Mouse (Mus musculus) small intestine, adult 2 months (tissue): ENCODE measurements around the gene Trim8. TPM values are rescaled to one million over a fixed set of nuclear protein-coding genes. Genes with fewer than 3 reads are reported as not detected.
A peak's percentile ranks its signal among the peaks of the same experiment; 100 is the strongest.

Experiments
- H3K27ac ChIP-seq: fragments of 200-500 bp; 2 replicates; pipeline ENCODE4 v1.5.1; 2012; ENCODE audit warnings: low read depth, low read length, control low read depth, inconsistent platforms; ENCODE audit not compliant: insufficient read depth
- H3K27me3 ChIP-seq: fragments of 200-500 bp; 2 replicates; pipeline ENCODE4 v1.6.1; 2012; ENCODE audit warnings: mild to moderate bottlenecking, moderate library complexity, low read length, inconsistent platforms; ENCODE audit not compliant: control insufficient read depth, insufficient read depth
- H3K36me3 ChIP-seq: fragments of 200-500 bp; 2 replicates; pipeline ENCODE4 v1.6.1; 2012; ENCODE audit warnings: mild to moderate bottlenecking, low read length, control low read depth, inconsistent platforms; ENCODE audit not compliant: control insufficient read depth, insufficient read depth
- H3K4me1 ChIP-seq: fragments of 200-500 bp; 2 replicates; pipeline ENCODE4 v1.6.1; 2012; ENCODE audit warnings: low read length, inconsistent platforms, mixed read lengths; ENCODE audit not compliant: control insufficient read depth, insufficient read depth, insufficient read length
- H3K4me3 ChIP-seq: fragments of 200-500 bp; 2 replicates; pipeline ENCODE4 v1.5.1; 2012; ENCODE audit warnings: low read depth, mild to moderate bottlenecking, control low read depth, inconsistent platforms, low read length, moderate library complexity
- CTCF ChIP-seq: fragments of 200-500 bp; IDR thresholded peaks from 2 replicates; pipeline ENCODE4 v1.5.1; 2012; ENCODE audit warnings: low read depth, mild to moderate bottlenecking, control low read depth, inconsistent platforms, low read length, moderate library complexity, mixed read lengths; ENCODE audit not compliant: insufficient replicate concordance, insufficient read length; ENCODE audit errors: extremely low read depth
- POLR2A ChIP-seq: fragments of 200-500 bp; IDR thresholded peaks from 2 replicates; pipeline ENCODE4 v1.6.1; 2012; ENCODE audit warnings: low read depth, mild to moderate bottlenecking, control low read depth, inconsistent platforms, low read length, moderate library complexity
- WGBS: fragments of 180-500 bp; shearing (Covaris S2); methylation state at CpG from one replicate; pipeline ENCODE4 v1.1.7; 2018; 5-methylcytosine and 5-hydroxymethylcytosine counted together
- polyA plus RNA-seq: library from polyadenylated mRNA; depleted of rRNA; stranded (reverse); fragments of >200 nt; gene quantifications from 2 replicates; pipeline ENCODE4 v1.2.3, GENCODE M21; 2012

Gene Trim8
- polyA plus RNA-seq, 1 experiment: 54.8 TPM

DNA sequence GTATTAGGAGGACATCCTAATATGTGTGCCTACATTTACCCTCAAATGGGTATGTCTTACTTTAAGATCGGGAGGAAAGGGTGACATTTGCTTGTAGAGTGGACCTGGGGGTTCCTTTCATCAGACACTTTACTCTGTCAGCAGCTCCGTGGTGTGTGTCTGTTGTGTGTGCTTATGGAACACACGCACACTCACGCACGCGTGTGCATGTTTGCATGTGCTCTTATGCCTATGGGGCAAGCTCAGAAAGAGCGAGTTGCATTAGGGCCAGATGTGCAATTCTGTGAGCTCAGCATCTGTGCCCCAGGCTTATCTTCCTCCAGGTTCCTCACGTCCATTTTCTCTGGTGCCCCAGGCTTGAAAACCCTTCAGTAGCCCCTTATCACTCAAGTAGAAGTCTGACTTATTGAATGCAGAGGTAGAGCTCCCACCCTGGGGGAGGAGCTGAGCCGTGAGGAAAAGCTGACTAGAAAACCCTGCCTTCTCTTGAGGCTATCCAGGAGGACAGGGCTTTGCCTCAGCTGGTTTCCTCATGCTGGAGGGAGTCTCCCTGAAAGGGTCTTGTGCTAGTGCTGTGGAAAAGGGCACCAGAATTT, 3.4 kb downstream of the Trim8 start:
- H3K27me3 ChIP-seq: no peaks in the 10 kb centered on the region
- H3K4me3 ChIP-seq: peak overlapping the region; percentile 46
- 25% methylated on average over 9 of the region's 9 CpGs for WGBS
- peaks cover 13% of the 10 kb centered on the region for H3K36me3 ChIP-seq
- peaks cover 44% of the 10 kb centered on the region for H3K4me1 ChIP-seq
- TF ChIP-seq CTCF (no peak), POLR2A (no peak)
- H3K27ac ChIP-seq: peak overlapping the region; percentile 99; the same call in 1 of the 2 replicates

DNA sequence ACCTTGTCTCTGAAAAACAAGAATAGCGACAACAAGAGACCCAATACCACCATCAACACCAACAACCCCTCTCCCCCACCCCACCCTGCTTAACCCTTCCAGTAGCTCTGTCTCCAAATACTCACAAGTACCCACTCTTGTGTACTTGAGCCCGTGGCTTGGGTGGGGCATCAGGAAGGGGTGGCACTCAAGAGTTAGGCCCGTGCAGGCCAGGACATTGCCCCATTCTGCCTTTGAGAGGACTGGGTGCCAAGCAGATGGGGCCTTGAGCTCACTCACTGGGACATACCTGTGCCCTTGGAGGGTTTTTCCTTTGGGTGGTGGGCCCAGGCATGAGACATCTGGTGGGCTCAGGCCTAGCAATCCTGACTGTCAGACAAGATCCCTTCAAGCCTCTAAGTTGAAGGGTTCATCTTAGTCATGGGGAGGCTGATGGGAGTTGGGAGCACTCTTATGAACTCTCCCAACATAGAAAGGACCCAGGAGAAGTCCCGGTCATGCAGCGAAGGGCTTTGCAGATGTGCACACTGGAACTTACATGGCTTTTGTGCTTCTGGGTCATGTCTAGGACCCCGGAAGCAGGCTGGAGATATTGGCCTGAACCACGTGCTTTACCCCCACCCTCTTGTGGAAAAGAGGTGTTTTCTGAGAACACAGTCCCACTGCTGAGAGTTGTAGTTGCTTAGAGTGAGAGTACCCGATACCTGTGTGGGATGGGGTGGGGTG, 4.3 kb downstream of the Trim8 start:
- H3K27ac ChIP-seq: no peak overlapping the region; the same call in 1 of the 2 replicates
- WGBS: 50% methylated on average over 8 of the region's 8 CpGs

DNA sequence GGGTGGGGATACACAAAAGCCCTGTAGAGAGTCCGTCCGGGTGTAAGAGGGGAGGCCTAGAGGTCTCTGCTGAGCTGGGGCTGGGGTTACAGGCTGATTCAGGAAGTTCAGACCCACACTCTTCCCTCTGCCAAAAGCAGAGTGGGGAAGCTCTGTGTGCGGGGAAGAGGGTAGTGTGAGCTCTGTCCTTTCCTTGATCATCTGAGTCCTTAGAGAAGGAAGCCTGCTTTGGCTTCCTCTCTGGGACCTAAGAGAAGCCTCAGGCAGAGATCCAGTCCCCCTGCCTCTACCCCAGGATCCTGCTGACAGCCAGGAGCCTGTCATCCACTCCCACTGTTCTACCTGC, 4.8 kb downstream of the Trim8 start:
- no peak overlapping the region for H3K4me3 ChIP-seq
- H3K27me3 ChIP-seq: no peaks in the 10 kb centered on the region
- H3K36me3 ChIP-seq: peaks cover 13% of the 10 kb centered on the region
- WGBS: 42% methylated on average over 3 of the region's 3 CpGs
- peaks cover 47% of the 10 kb centered on the region for H3K4me1 ChIP-seq
- TF ChIP-seq CTCF: no peak
- no peak for TF ChIP-seq POLR2A
- H3K27ac ChIP-seq: no peak overlapping the region

More for the DNA sequence above, 4.3 kb downstream of the Trim8 start:
- peaks cover 46% of the 10 kb centered on the region for H3K4me1 ChIP-seq
- no peak overlapping the region; the same call in 1 of the 2 replicates for H3K4me3 ChIP-seq
- H3K27me3 ChIP-seq: no peaks in the 10 kb centered on the region
- H3K36me3 ChIP-seq: peaks cover 13% of the 10 kb centered on the region
- TF ChIP-seq CTCF (no peak; the same call in 1 of the 2 replicates), POLR2A (no peak)

DNA sequence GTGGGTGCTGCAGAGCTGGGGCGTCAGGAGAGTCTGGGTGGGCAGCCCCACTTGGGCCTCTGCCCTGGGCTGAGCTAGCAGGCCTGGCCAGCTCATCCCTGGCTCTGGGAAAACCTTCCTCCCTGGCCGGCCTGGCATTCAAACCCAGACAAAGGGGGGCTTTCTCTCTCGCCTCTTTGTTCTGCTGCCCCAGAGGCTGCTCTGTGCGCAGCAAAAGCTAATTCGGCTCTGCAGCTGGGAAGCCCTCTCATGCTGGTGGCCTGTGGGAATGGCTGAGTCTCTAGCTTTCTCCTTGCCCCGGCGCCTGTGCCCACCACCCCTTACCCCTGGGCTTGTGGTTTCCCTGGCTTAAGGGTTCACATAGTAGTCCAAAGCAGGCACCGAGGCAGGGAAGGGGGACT, 5.7 kb downstream of the Trim8 start:
- WGBS: 74% methylated on average over 8 of the region's 8 CpGs

DNA sequence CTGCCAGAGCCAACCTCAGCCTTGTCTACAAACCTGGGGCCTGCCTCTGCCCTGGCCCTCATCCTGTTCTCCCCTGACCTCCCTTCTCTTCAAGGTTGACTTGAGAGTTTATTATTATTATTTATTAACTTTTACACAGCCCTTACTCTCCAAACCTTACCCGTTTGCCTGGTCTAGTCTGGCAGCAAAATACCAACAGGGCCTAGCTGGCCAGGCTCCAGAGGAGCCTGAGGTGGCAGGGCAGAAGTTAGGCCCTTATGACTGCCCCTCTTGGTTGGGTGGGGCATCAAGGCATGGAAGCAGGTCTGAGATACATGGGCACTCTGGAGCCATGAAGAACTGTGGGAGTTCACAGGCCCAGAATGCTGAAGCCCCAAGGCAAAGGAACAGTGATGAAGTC, 6.3 kb downstream of the Trim8 start:
- Histone ChIP-seq H3K4me1 (peaks cover 47% of the 10 kb centered on the region), H3K4me3 (no peak overlapping the region), H3K27ac (peak overlapping the region; percentile 17), H3K27me3 (no peaks in the 10 kb centered on the region), H3K36me3 (peaks cover 18% of the 10 kb centered on the region)
- TF ChIP-seq POLR2A: no peak
- TF ChIP-seq CTCF: no peak
- 11% methylated on average over 1 of the region's 1 CpGs for WGBS

More for the DNA sequence above, 5.7 kb downstream of the Trim8 start:
- peaks cover 47% of the 10 kb centered on the region for H3K4me1 ChIP-seq
- H3K27me3 ChIP-seq: no peaks in the 10 kb centered on the region
- peak overlapping the region; percentile 17; the same call in 1 of the 2 replicates for H3K27ac ChIP-seq
- H3K36me3 ChIP-seq: peaks cover 15% of the 10 kb centered on the region
- TF ChIP-seq POLR2A (no peak), CTCF (no peak)
- no peak overlapping the region for H3K4me3 ChIP-seq

DNA sequence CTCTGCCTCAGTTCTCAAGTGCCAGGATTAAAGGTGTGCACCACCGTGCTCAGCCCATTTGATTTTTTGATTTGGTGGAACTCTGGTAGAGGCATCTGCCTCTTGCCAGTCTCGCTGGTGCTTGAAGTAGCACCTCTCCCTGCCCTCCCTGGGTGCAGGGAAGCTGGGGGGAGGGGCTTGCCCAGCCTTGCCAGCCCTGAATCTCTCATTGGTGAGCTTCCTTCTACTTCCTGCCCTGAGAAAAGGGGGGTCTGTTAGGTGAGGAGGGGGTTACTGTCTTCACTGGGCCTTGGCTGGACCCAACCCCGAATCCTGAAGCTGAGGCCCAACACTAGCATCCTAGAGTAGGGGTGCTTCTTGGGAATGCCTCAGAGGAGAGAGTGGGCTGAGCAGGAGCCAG, 7.2 kb downstream of the Trim8 start:
- 37% methylated on average over 3 of the region's 3 CpGs for WGBS
- no peak overlapping the region for H3K4me3 ChIP-seq
- TF ChIP-seq CTCF (no peak), POLR2A (no peak)
- peaks cover 47% of the 10 kb centered on the region for H3K4me1 ChIP-seq
- H3K27ac ChIP-seq: peak overlapping the region; percentile 63
- H3K36me3 ChIP-seq: peaks cover 26% of the 10 kb centered on the region
- no peaks in the 10 kb centered on the region for H3K27me3 ChIP-seq

DNA sequence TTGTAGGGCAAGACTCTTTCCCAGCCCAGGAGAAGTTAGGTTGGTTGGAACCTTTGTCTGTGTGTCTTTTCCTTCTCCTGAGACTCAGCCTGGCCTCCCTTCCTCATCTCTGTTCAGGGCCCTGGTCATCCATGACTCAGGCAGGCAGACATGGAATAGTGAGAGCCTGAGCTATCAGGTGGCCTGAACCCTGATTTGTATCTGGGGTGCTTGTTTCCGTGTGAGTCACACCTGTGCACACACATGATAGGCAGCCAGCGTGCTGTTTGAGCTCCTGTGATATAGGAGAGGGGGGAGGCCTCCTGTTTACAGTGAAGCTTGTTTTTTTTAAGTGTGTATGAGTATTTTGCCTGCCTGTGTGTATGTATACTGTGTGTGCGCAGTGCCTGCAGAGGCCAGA, 7.7 kb downstream of the Trim8 start:
- 30% methylated on average over 3 of the region's 3 CpGs for WGBS
- peaks cover 47% of the 10 kb centered on the region for H3K4me1 ChIP-seq
- peaks cover 31% of the 10 kb centered on the region for H3K36me3 ChIP-seq
- no peaks in the 10 kb centered on the region for H3K27me3 ChIP-seq
- H3K27ac ChIP-seq: peak overlapping the region; percentile 63; the same call in 1 of the 2 replicates
- H3K4me3 ChIP-seq: no peak overlapping the region
- TF ChIP-seq POLR2A (no peak), CTCF (no peak)
